Mouse (Mus musculus): ENCODE data around the gene Cd160.
A peak's percentile ranks its signal among the peaks of the same experiment; 100 is the strongest.

Gene Cd160

GRCm38 (mm10) chr3:96828308-96828864 is 765 bp downstream of the Cd160 start:
- DNase-seq = no peak

GRCm38 (mm10) chr3:96825261-96825660 is 3.9 kb downstream of the Cd160 start:
- no peak for DNase-seq

- no peak for DNase-seq
These were observed 4.5 kb downstream of the Cd160 start for GRCm38 (mm10) chr3:96824614-96825013.

GRCm38 (mm10) chr3:96823701-96824100 is 5.5 kb downstream of the Cd160 start:
- no peak for DNase-seq

- DNase-seq = no peak
These were observed 7.6 kb downstream of the Cd160 start for GRCm38 (mm10) chr3:96821581-96821980.

- DNase-seq = no peak
These were observed 8.8 kb downstream of the Cd160 start for GRCm38 (mm10) chr3:96820116-96820915.

GRCm38 (mm10) chr3:96814342-96814741 is 14.8 kb downstream of the Cd160 start:
- DNase-seq = no peak

- no peak for DNase-seq
These were observed 15.4 kb downstream of the Cd160 start for GRCm38 (mm10) chr3:96813591-96814244.

GRCm38 (mm10) chr3:96813106-96813505 is 16.0 kb downstream of the Cd160 start:
- DNase-seq = peak; percentile 15 to 21

- DNase-seq = peak; percentile 75 to 76
These were observed 16.6 kb downstream of the Cd160 start for GRCm38 (mm10) chr3:96812395-96813091.

GRCm38 (mm10) chr3:96811232-96811631 is 17.9 kb downstream of the Cd160 start:
- DNase-seq = no peak

- DNase-seq = no peak
These were observed 20.5 kb downstream of the Cd160 start for GRCm38 (mm10) chr3:96808651-96809050.

GRCm38 (mm10) chr3:96808136-96808535 is 21.0 kb downstream of the Cd160 start:
- DNase-seq = no peak

GRCm38 (mm10) chr3:96802214-96802613 is 26.9 kb downstream of the Cd160 start:
- no peak for DNase-seq

GRCm38 (mm10) chr3:96800254-96800653 is 28.9 kb downstream of the Cd160 start:
- no peak for DNase-seq

GRCm38 (mm10) chr3:96788506-96788905 is 40.6 kb downstream of the Cd160 start:
- no peak for DNase-seq

- DNase-seq = no peak
These were observed 41.4 kb downstream of the Cd160 start for GRCm38 (mm10) chr3:96787784-96788183.

GRCm38 (mm10) chr3:96782236-96782635 is 46.9 kb downstream of the Cd160 start:
- DNase-seq = no peak

- no peak for DNase-seq
These were observed 52.0 kb downstream of the Cd160 start for GRCm38 (mm10) chr3:96777120-96777519.

GRCm38 (mm10) chr3:96772949-96773348 is 56.2 kb downstream of the Cd160 start:
- DNase-seq = no peak

GRCm38 (mm10) chr3:96769971-96770370 is 59.2 kb downstream of the Cd160 start:
- no peak for DNase-seq

GRCm38 (mm10) chr3:96764528-96764927 is 64.6 kb downstream of the Cd160 start:
- DNase-seq = no peak

- no peak for DNase-seq
These were observed 69.5 kb downstream of the Cd160 start for GRCm38 (mm10) chr3:96759695-96760094.
